Mouse (Mus musculus) midbrain, embryonic 14.5 days (tissue): Measurements from ENCODE around the gene Wfikkn1. TPM values are rescaled to one million over a fixed set of nuclear protein-coding genes. Genes with fewer than 3 reads are reported as not detected.

Experiments
- ATAC-seq: fragments of 200-750 bp; cut with Nextera tagmentation; 2 replicates; pipeline ENCODE4 v1.8.0; 2017; ENCODE audit warnings: moderate number of reproducible peaks, moderate library complexity; ENCODE audit not compliant: low FRiP score, low TSS enrichment
- DNase-seq: peaks from one replicate; pipeline ENCODE4 v3.0.0-alpha.2; 2015
- H3K27ac ChIP-seq: fragments of 300-500 bp; sonication (generic); replicated peaks from 2 replicates; pipeline ENCODE4 v1.5.1; 2014; ENCODE audit warnings: mild to moderate bottlenecking, low read depth, low read length, moderate library complexity
- H3K27me3 ChIP-seq: fragments of 300-500 bp; sonication (generic); 2 replicates; pipeline ENCODE4 v1.6.1; 2014; ENCODE audit warnings: low read length, control low read depth, mixed read lengths; ENCODE audit not compliant: control insufficient read depth, insufficient read depth
- H3K36me3 ChIP-seq: fragments of 300-500 bp; sonication (generic); 2 replicates; pipeline ENCODE4 v1.6.1; 2014; ENCODE audit warnings: low read length, control low read depth; ENCODE audit not compliant: control insufficient read depth, insufficient read depth
- H3K4me1 ChIP-seq: fragments of 300-500 bp; sonication (generic); 2 replicates; pipeline ENCODE4 v1.6.1; 2014; ENCODE audit warnings: mild to moderate bottlenecking, antibody characterized with exemption, low read length, control low read depth; ENCODE audit not compliant: control insufficient read depth, insufficient read depth
- H3K4me2 ChIP-seq: fragments of 300-500 bp; sonication (generic); 2 replicates; pipeline ENCODE4 v1.6.1; 2014; ENCODE audit warnings: mild to moderate bottlenecking, low read length, moderate library complexity
- H3K4me3 ChIP-seq: fragments of 300-500 bp; sonication (generic); replicated peaks from 2 replicates; pipeline ENCODE4 v1.5.1; 2014; ENCODE audit warnings: low read depth, low read length
- H3K9ac ChIP-seq: fragments of 300-500 bp; sonication (generic); replicated peaks from 2 replicates; pipeline ENCODE4 v1.6.1; 2014; ENCODE audit warnings: mild to moderate bottlenecking, low read length, moderate library complexity
- H3K9me3 ChIP-seq: fragments of 300-500 bp; sonication (generic); 2 replicates; pipeline ENCODE4 v1.6.1; 2016; ENCODE audit warnings: low read length, control low read depth, mixed read lengths; ENCODE audit not compliant: control insufficient read depth
- WGBS: fragments of 180-500 bp; shearing (Covaris S2); extraction: QIAGEN DNeasy Blood & Tissue Kit; methylation state at CpG from one replicate; pipeline ENCODE4 v1.1.7; 2014; 5-methylcytosine and 5-hydroxymethylcytosine counted together
- polyA plus RNA-seq: library from polyadenylated mRNA; unstranded; fragments of >200 nt; fragmentation: Nextera tagmentation; extraction: Ambion mirVana; gene quantifications from 2 replicates; pipeline ENCODE4 v1.2.1, GENCODE M21; 2014

The Wfikkn1 gene
- polyA plus RNA-seq, 1 experiment from 2014 or later, result 0.70 TPM

DNA sequence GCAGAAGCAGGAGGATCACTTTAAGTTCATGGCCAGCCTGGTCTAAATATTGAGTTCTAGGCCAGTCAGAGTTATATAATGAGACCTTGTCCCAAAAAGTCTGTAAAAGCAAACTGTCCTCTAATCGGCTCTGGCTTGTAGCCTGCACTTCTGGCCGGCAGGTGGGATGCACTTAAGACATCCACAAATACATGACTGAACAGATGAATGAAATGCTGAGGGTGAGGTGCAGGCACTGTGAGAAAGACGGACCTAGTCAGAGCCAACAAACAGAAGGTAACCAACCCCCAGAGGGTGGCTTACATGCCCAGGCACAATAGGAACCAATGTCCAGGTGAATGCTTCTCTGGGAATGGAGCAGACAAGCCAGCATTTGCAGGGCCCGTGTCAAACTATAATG is 33.6 kb upstream of the Wfikkn1 start:
- Histone ChIP-seq H3K9me3 (no peaks in the 10 kb centered on the region), H3K4me3 (no peak overlapping the region), H3K36me3 (0 out of 2 replicates have a peak, but pooled peaks cover 4% of the 10 kb centered on the region), H3K27ac (no peak overlapping the region), H3K4me1 (peaks cover 12% of the 10 kb centered on the region), H3K27me3 (no peaks in the 10 kb centered on the region), H3K4me2 (no peak overlapping the region), H3K9ac (no peak overlapping the region)
- no peak for ATAC-seq
- DNase-seq, result no peak
- 86% methylated on average over 4 of the region's 4 CpGs for WGBS

DNA sequence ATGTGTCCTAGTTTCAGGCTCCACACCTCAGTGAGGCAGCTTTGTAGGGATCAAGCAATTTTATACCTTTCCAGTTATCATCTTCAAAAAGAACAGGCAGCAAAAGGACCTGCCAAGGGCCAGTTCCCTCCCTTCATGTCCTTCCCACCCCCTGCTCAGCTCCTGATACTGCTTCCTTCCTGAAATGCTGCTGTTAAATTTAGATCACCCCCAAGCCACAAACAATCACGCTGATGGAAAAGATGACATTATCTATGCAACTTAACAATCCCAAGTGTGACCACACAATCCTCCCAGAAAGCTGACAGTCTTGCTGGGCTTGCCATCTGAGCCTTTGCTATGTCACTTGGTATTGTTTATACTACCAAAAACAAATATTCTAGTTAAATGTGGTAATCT is 33.2 kb upstream of the Wfikkn1 start:
- Histone ChIP-seq H3K9ac (no peak overlapping the region), H3K4me2 (no peak overlapping the region), H3K27me3 (no peaks in the 10 kb centered on the region), H3K36me3 (0 out of 2 replicates have a peak, but pooled peaks cover 4% of the 10 kb centered on the region), H3K4me3 (no peak overlapping the region), H3K4me1 (peaks cover 12% of the 10 kb centered on the region), H3K9me3 (no peaks in the 10 kb centered on the region), H3K27ac (no peak overlapping the region)
- ATAC-seq (no peak), DNase-seq (no peak)
- WGBS, result 91% methylated on average over 1 of the region's 1 CpGs

DNA sequence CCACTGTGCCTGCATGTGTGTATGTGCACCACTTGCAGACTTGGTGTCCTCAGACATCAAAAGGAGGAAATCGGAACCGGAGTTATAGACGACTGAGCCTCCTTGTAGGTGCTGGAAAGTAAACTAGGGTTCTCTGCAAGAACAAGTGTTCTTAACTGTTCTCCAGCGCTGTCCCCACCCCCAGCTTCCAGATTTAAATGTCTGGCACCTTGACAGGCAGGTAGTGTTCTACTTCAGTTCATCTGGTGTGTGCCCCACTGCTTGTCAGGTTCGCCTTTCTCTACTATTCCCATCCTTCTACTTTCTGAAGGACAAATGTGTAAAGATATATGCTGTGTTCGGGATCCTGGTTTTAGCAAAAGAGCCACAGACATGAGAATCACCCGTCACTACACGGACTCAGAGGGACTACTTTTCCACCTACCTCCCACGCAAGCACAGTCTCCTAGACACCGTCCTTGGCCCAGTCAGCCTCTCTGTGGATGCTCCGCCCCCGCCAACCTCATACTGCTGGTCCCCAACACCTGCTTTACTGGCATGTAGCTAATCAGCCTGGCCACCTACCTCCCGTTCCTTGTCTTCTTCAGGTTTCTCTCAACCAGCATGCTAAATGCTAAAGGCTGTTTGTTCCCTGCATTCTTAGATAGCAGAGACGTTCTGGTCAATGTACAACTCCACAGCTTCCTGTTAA is 32.7 kb upstream of the Wfikkn1 start:
- H3K4me3 ChIP-seq, result no peak overlapping the region
- no peak for ATAC-seq
- no peak overlapping the region for H3K9ac ChIP-seq
- no peaks in the 10 kb centered on the region for H3K9me3 ChIP-seq
- H3K4me1 ChIP-seq, result peaks cover 8% of the 10 kb centered on the region
- H3K36me3 ChIP-seq, result 0 out of 2 replicates have a peak, but pooled peaks cover 4% of the 10 kb centered on the region
- 91% methylated on average over 14 of the region's 14 CpGs for WGBS
- no peak for DNase-seq
- H3K27me3 ChIP-seq, result no peaks in the 10 kb centered on the region
- no peak overlapping the region for H3K4me2 ChIP-seq
- H3K27ac ChIP-seq, result no peak overlapping the region

GRCm38 (mm10) chr17:25911816-25912215 is 31.2 kb upstream of the Wfikkn1 start:
- Histone ChIP-seq H3K4me2 (no peak overlapping the region), H3K9ac (no peak overlapping the region), H3K9me3 (no peaks in the 10 kb centered on the region), H3K27me3 (no peaks in the 10 kb centered on the region), H3K4me1 (no peaks in the 10 kb centered on the region), H3K4me3 (no peak overlapping the region), H3K36me3 (no peaks in the 10 kb centered on the region), H3K27ac (no peak overlapping the region)
- no peak for ATAC-seq
- DNase-seq, result no peak
- 91% methylated on average over 4 of the region's 4 CpGs for WGBS

GRCm38 (mm10) chr17:25907640-25908039 is 27.0 kb upstream of the Wfikkn1 start:
- Histone ChIP-seq H3K27me3 (no peaks in the 10 kb centered on the region), H3K9me3 (no peaks in the 10 kb centered on the region), H3K4me1 (no peaks in the 10 kb centered on the region), H3K4me2 (no peak overlapping the region), H3K9ac (no peak overlapping the region), H3K27ac (no peak overlapping the region), H3K4me3 (no peak overlapping the region), H3K36me3 (0 out of 2 replicates have a peak, but pooled peaks cover 4% of the 10 kb centered on the region)
- WGBS, result 87% methylated on average over 2 of the region's 2 CpGs
- ATAC-seq, result no peak
- no peak for DNase-seq

DNA sequence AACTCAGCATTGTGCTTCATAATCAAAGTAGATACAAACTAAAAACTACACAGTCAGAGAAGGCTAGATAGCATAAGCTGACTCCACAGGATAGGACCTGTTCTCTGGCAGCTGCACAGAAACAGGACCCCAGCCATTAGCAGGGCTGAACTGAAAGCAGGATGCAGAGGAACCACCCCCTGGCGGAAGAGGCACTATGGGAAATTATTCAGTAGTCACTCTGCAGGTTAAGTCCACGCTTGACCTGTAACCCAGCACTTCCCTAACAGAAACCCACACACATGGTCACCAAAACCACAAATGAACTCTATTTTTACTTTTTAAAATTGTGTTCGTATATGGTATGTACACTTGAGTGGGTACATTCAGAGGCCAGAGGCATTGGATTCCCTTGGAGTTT is 22.4 kb upstream of the Wfikkn1 start:
- H3K36me3 ChIP-seq, result 0 out of 2 replicates have a peak, but pooled peaks cover 4% of the 10 kb centered on the region
- no peaks in the 10 kb centered on the region for H3K9me3 ChIP-seq
- H3K27ac ChIP-seq, result no peak overlapping the region
- H3K9ac ChIP-seq, result no peak overlapping the region
- WGBS, result 88% methylated on average over 3 of the region's 3 CpGs
- no peaks in the 10 kb centered on the region for H3K4me1 ChIP-seq
- no peak overlapping the region for H3K4me2 ChIP-seq
- ATAC-seq (no peak), DNase-seq (no peak)
- H3K27me3 ChIP-seq, result no peaks in the 10 kb centered on the region
- H3K4me3 ChIP-seq, result no peak overlapping the region

GRCm38 (mm10) chr17:25900193-25900592 is 19.5 kb upstream of the Wfikkn1 start:
- Histone ChIP-seq H3K4me1 (peaks cover 5% of the 10 kb centered on the region; the same call in 1 of the 2 replicates), H3K36me3 (no peaks in the 10 kb centered on the region), H3K27me3 (no peaks in the 10 kb centered on the region), H3K4me3 (no peak overlapping the region), H3K4me2 (no peak overlapping the region), H3K9ac (no peak overlapping the region), H3K27ac (no peak overlapping the region), H3K9me3 (no peaks in the 10 kb centered on the region)
- DNase-seq (no peak), ATAC-seq (no peak)
- 96% methylated on average over 1 of the region's 1 CpGs for WGBS

DNA sequence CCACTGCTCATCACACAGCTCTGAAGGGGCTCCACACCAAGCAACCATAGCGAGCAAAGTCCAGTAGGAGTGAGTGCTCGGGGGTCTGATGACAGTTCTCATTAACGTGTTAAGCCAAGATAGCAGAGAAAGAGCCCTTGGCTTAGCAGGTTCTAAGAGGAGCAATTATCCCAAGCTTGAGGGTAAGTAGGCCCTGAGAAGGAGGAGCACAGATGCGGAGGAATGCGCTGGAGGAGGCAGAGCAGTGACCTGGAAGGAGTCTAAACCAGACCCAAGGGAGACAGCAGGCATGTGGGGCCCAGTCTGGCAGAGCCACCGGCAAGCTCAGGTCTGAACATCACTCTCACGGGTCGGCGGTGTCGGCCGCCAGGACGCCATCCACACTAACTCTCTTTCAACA is 15.2 kb upstream of the Wfikkn1 start:
- Histone ChIP-seq H3K4me2 (no peak overlapping the region), H3K4me3 (no peak overlapping the region), H3K9ac (no peak overlapping the region), H3K27me3 (no peaks in the 10 kb centered on the region), H3K9me3 (no peaks in the 10 kb centered on the region), H3K36me3 (no peaks in the 10 kb centered on the region), H3K27ac (0 out of 2 replicates have a peak overlapping the region, but pooled peaks have one; percentile 6), H3K4me1 (peaks cover 10% of the 10 kb centered on the region; the same call in 1 of the 2 replicates)
- no peak for ATAC-seq
- no peak for DNase-seq
- 53% methylated on average over 12 of the region's 12 CpGs for WGBS

GRCm38 (mm10) chr17:25895415-25895814 is 14.8 kb upstream of the Wfikkn1 start:
- Histone ChIP-seq H3K4me1 (peaks cover 10% of the 10 kb centered on the region; the same call in 1 of the 2 replicates), H3K36me3 (no peaks in the 10 kb centered on the region), H3K9me3 (no peaks in the 10 kb centered on the region), H3K27me3 (no peaks in the 10 kb centered on the region), H3K4me2 (no peak overlapping the region), H3K9ac (no peak overlapping the region), H3K27ac (0 out of 2 replicates have a peak overlapping the region, but pooled peaks have one; percentile 6), H3K4me3 (no peak overlapping the region)
- 8% methylated on average over 2 of the region's 2 CpGs for WGBS
- no peak for ATAC-seq
- DNase-seq, result no peak
